Mouse (Mus musculus) brain, embryonic 14.5 days (tissue): ENCODE measurements around the gene Arhgap10.

Experiments
- CTCF ChIP-seq: fragments of 200-500 bp; IDR thresholded peaks from 2 replicates; pipeline ENCODE4 v1.5.1; 2012; ENCODE audit warnings: inconsistent platforms, mild to moderate bottlenecking, moderate library complexity, borderline replicate concordance; ENCODE audit not compliant: insufficient read depth, insufficient read length; ENCODE audit errors: extremely low read depth
- POLR2A ChIP-seq: fragments of 200-500 bp; IDR thresholded peaks from 2 replicates; pipeline ENCODE4 v1.6.1; 2012; ENCODE audit warnings: mild to moderate bottlenecking, inconsistent platforms, borderline replicate concordance; ENCODE audit not compliant: poor library complexity, insufficient read depth, insufficient read length, severe bottlenecking; ENCODE audit errors: extremely low read depth

DNA sequence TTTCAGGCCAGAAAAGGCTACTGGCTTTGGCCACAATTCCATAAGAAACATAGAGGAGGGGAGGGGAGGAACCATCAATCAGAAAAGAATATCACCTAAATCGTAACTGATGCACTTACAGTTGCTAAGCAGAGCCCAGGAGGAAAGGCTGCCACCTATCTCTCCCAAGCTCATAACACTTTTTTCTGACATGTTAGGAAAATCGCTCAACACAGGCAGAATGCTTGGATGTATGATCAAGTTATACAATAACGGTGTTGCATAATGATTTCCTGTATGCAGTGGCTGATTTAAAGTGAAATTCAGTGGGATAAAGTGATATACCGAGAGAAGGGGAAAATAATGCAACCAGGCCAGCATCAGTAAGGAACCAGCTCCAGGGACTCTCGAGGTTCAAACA is 162.4 kb downstream of the Arhgap10 start:
- no peak for TF ChIP-seq CTCF
- TF ChIP-seq POLR2A, result no peak
